Mouse (Mus musculus): Measurements from ENCODE around the gene 4921504E06Rik.

Gene 4921504E06Rik

DNA sequence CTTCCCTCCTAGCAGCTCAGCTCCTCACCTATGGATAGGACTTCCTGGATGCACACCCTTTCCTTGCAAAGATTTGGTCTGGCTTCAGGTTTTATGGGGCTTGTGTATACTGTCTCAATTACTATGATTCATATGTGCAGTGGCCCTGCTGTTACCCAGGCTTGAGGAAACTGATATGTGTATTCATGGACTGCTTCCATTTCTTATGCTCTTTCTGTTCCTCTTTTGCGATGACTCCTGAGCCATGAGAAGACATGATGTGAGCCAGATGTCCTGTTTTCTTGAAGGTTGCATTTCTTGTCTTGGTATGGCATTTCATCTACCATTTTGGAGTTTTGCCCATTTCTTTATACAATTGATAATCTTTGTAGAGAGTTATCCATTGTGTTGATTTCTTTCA lies 48.0 kb downstream of the 4921504E06Rik start:
- DNase-seq (ENCODE audit: extremely low read depth, low read depth), result no peak

DNA sequence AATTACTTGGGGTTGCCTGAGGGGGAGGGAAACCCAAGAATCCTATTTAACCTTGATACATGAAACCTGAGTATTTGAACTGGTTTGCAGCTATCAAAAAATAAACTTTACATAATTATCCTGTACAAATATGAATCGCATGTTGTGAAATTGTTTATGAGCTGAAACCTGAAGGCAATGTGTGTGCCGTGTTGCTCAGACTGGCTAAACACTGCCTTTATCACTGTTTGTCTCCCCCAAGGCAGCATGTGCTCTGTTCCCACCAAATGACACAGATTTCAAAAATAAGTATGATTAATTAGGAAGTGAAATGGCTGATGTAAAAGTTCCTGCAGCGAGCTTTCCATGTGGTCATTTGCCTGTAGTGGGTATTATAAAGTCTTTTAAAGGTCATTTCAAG lies 63.5 kb downstream of the 4921504E06Rik start:
- no peak for DNase-seq (ENCODE audit: extremely low read depth, low read depth)

DNA sequence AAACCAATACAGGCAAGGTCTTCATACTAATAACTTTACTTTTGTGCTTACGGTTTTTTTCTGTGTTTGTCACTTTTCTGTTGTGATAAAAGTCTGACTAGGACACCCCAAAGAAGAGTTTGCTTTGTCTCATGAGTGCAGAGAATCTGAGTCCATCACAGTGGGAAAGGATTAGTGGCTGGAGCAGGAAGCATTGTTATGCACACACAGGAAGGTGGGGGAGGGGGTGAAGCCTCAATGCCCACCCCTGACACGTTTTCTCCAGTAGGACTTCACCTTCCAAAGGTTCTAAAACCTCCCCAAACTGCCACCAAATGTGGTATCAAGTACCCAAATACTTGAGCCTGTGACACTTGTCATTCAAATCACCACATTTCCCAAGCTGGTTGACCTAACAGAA lies 91.8 kb downstream of the 4921504E06Rik start:
- DNase-seq (ENCODE audit: extremely low read depth, low read depth), result no peak

DNA sequence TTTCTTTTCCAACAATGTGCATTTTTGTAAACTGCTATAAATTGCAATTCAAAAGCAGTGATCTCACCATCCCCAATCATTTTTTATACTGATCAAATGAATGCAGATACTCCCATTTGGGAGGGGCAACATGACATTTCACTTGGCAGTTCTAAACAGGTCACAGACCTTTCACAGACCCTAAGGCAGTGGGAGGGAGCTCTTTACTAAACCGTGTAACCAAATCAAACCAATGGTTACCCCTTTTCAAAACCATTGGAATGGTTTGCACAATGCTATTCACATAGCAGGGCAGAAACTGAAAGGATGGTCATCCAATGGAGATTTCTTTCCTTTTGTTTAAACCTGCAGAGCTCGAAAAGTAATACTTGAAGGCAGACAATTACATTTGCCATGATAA lies 94.9 kb downstream of the 4921504E06Rik start:
- DNase-seq (ENCODE audit: extremely low read depth, low read depth), result no peak

DNA sequence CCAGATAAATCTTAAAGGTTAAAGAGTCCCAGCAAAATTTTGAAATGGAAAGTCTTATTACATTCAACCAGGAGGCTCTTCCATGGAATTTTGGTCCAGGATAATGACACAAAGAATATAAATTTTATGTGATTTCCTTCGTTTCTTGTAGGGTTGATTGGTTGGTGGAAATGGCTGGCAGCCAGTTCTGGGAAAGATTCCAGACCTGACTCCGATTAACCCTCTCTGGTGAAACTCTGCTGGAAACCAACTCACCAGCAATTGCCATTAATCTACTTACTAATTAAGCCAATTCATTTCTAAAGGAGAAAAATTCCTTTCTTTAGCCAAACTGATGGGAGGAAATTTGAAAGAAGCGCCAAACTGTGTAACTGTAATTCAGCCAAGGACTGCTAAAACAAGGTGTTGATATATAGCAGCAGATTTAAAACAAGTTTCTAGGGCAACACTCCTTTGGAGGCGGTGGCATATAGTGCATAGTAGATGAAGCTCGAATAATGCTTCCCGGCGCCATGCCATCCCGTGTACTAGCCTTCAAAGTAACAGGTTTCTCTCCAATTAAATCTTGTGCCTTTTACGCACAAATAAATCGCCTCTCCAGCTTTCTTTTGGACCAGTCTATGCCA lies 97.7 kb downstream of the 4921504E06Rik start:
- DNase-seq (ENCODE audit: extremely low read depth, low read depth), result no peak

DNA sequence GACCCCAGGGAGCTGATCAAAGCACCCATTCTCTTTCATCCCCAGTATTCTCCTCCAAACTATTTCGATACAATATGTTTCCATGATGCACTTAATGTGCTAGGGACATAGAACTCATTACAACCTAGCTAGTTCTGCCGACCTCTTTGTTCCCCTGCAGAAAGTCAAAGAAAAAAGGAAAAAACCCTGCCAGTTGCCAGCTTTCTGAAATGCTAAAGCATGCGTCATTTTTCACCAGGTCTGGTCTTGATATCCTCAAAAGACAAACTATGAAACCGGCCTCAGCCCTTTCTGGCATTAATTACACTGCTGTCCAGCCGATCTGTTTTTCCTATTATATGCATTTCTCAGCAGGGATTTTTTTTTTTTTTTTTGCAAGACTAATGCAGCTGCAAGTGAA lies 98.5 kb downstream of the 4921504E06Rik start:
- DNase-seq (ENCODE audit: extremely low read depth, low read depth), result no peak

DNA sequence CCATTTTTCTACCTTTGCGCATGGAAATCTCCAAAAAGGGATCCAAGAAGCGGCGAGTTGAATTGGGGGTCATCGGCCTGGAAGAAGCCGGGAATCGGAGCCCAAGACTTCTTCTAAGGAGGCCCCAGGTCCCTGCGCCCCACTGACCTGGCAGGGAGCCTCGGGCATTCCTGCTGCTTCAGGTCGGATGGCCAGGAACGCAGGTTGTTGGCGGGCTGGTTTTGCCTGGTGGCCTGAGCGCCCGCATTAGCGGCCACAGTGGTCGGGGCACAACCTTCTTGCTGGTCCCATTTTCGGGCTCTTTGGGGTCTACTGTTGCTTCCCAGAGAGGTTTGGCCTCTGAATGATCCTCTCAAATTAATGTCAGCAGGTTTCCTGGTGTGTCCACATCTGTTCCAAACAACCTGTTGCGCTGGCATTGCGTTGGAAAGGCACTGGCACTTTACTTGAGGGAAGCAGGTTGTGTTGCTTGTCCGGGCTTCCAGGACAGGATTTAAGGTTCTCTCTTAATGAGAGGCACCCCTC lies 101.1 kb downstream of the 4921504E06Rik start:
- DNase-seq (ENCODE audit: extremely low read depth, low read depth), result no peak

DNA sequence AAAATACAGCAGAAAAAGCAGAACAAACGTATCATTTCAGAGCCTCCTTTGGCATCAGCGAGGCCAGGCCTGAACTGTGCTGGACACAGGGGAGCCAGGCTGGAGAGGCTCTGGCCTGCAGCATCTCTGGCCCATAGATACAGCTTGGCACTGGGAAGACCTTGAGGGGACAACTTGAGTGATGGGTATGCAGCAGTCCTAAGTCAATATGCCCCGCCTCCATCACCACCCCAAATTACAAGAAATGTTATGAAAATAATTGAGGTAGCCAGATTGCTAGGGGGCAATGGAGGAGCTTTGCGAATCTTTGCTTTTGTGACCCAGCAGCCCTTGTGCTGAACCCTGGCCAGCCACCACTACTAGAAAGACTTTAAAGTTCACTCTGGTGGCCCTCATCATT lies 104.4 kb downstream of the 4921504E06Rik start:
- no peak for DNase-seq (ENCODE audit: extremely low read depth, low read depth)

DNA sequence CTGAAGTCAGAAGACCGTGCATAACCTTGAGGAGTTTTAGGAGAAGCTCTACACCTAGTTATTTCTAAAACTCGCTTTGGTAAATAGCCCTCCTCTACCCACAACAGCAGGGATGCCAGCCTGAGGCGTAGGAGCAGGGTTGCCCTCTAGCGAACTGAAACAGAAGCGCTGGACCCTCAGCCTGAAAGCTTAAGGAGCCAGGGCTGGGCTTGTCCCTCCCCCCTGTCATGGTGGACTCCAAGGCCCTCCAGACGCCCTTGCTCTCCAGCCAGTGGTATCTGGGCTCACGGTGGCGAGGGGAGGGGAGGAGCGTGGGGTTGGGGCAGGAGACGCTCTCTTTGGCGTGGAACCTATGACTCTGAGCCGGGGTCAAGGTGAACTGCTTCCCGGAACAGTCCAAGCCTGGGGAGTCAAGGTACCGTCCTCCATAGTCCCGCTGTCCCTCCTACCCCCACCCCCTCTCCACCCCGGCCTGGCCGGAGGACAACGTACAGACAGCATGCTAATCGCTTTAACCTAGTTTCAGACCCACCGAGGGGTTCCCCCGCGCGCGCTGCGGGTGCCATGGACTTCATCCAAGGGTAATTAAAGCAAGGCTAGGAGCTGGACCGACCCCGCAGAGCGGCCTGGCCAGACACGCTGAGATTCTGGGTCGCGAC lies 105.5 kb downstream of the 4921504E06Rik start:
- no peak for DNase-seq (ENCODE audit: extremely low read depth, low read depth)

DNA sequence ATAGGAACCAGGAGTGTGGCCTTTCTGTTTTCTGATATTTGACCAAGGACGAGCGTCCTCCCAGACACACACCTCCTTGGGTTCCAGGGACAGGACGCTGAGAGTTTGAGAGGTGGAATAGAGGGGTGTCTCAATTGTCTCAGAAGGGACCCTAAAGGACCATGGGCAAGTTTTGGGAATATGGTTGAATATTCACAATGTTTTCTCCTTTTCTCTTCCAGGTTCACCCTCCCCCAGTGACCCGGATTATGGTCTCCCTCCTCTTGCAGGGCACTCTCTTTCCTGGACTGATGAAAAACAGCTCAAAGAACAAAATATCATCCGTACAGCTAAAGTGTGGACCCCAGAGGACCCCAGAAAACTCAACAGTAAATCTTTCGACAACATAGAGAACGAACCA lies 107.0 kb downstream of the 4921504E06Rik start:
- DNase-seq (ENCODE audit: extremely low read depth, low read depth), result no peak

DNA sequence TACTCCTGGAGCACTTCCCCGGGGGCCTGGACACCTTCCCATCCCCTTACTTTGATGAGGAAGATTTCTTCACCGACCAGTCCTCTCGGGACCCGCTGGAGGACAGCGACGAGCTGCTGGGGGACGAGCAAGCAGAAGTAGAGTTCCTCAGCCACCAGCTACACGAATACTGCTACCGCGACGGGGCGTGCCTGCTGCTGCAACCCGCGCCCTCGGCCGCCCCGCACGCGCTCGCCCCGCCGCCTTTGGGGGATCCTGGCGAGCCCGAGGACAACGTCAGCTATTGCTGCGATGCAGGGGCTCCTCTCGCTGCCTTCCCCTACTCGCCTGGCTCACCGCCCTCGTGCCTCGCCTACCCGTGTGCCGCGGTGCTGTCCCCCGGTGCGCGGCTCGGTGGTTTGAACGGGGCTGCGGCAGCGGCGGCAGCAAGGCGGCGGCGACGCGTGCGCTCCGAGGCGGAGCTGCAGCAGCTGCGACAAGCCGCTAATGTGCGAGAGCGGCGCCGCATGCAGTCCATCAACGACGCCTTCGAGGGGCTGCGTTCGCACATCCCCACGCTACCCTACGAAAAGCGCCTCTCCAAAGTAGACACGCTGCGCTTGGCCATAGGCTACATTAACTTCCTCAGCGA lies 107.7 kb downstream of the 4921504E06Rik start:
- no peak for DNase-seq (ENCODE audit: extremely low read depth, low read depth)

DNA sequence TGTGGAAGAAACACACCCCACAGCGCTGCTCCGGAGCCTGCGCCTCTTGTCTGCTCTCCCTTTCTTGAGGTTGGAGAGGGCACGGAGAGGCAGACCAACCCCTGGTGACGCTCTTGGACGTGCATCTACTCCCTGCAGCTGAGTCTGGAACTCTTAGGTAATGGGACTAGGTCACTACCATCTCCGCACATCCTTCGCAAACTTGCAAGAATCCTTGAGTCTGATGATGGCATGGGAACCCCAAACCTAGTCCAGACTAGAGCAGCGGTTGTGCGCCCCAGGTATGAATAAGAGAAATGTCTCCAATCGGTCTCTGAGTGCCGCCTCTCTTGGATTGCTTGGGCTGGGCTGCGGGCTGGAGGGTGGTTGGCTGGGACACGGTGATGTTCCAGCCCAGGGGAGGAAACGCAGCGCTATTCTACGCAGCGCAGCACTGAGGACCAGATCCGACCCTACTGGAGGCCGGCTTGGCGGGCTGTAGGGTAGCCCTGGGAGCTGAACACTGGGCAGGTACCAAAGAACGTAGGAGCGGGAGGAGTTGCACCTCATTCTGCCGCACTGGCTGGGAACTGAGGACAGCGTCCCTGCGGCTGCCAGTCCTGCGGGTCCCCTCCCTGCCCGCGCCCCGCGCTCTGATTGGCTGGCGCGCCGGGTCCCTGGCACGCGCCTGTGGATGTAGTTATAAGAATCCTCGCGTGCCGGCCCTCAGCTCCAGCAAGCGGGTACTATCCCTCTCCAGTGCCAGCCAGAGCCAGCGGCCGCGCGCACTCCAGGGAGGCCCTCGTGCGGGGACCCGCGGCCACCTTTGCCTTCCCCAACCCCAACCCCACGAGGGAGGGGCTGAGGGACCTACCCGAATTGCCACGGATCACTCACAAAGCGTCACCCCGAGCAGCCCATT lies 108.5 kb downstream of the 4921504E06Rik start, which contains the start of gene Ptf1a:
Gene Ptf1a (plus strand): TSS at position 733 of the 901 bp plus-strand sequence.
- DNase-seq (ENCODE audit: extremely low read depth, low read depth), result no peak

DNA sequence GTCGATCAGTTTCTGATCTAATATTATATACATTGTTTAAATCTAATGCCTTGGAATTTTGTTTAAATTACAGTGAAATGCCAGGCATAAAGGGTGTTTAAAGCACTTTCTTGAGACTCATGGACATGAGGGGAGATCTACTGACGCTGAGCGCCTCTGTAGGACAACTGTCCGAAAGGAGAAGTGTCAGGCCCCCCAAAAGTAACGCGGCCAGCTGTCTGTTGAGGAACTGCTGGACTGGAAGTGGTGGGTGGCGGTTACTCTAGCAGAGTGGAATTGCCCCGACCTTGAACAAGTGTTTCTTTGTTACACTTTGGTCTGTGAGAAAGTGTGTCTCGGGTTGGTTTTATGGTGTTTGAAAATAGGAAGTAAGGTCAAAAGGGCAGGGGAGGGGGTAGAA lies 109.4 kb downstream of the 4921504E06Rik start:
- DNase-seq (ENCODE audit: extremely low read depth, low read depth), result no peak

DNA sequence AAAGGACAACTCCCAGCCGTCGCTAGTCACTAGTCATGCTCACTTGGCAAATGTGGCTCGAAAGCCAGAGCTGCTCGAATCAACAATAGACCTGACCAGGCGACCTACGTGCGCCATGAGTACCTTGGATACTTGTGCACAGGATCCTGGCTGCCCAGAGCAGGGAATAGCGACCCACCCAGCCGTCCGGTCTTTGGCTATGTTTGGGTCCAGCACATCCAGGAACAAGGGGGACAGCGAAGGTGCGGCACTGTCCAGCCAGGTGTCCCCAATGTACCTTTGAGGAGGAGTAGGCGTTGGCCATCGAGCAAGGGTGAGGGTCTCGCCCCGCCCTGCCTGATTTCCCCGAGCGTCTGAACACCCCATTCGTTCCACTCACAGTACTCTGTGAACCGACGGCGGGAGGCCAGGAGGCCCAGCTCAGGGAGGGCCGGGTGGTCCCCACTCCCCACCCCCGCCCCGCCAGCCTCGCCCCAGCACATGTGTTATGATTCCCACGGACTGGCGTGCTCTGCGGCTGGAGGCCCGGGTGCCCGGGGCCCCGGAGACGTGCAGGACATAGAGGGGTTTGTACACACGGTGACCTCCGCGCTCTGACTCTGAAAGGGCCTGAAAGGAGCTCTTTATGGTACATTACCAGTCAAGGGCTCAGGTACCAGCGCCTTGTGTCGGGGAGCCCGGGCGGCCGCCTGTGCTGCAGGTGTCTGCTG lies 121.9 kb downstream of the 4921504E06Rik start:
- DNase-seq (ENCODE audit: extremely low read depth, low read depth), result no peak

DNA sequence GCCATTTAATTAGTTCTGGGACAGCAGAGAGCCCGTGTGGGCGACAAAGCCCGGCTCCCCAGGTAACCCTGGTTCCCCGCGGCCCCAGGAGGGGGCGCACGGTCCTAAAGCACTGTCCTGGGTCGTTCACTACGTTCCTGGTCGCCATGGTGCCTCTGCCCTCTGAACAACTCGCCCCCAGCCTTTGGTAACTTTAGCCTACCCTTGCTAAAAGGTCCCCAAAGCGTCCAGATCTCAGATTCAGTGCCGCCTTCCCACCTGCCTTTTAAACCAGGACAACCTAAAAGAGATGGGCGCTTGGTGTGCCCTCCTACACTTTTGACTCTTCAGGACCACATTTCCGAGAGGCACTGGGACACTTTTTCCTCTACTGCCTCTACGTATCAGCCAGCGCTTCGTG lies 122.5 kb downstream of the 4921504E06Rik start:
- no peak for DNase-seq (ENCODE audit: extremely low read depth, low read depth)

DNA sequence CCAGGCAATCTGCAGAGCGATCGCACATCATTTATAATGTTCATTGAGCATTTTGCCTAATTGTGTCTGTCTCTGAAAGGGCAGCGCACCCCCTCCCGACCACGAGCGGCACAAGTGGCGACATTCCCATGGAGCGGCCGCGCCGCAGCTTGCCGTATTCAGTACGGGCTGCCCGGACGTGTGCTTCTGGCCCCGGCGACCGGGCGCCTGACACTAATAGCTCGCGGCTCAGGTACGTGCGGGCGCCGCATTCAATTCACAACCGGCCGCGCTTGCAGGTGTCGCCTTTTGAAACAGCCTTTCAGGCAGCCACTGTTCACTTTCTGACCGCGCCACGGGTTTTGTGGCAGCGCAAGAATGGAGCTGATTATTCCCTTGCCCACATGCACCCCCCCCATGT lies 123.0 kb downstream of the 4921504E06Rik start:
- no peak for DNase-seq (ENCODE audit: extremely low read depth, low read depth)

DNA sequence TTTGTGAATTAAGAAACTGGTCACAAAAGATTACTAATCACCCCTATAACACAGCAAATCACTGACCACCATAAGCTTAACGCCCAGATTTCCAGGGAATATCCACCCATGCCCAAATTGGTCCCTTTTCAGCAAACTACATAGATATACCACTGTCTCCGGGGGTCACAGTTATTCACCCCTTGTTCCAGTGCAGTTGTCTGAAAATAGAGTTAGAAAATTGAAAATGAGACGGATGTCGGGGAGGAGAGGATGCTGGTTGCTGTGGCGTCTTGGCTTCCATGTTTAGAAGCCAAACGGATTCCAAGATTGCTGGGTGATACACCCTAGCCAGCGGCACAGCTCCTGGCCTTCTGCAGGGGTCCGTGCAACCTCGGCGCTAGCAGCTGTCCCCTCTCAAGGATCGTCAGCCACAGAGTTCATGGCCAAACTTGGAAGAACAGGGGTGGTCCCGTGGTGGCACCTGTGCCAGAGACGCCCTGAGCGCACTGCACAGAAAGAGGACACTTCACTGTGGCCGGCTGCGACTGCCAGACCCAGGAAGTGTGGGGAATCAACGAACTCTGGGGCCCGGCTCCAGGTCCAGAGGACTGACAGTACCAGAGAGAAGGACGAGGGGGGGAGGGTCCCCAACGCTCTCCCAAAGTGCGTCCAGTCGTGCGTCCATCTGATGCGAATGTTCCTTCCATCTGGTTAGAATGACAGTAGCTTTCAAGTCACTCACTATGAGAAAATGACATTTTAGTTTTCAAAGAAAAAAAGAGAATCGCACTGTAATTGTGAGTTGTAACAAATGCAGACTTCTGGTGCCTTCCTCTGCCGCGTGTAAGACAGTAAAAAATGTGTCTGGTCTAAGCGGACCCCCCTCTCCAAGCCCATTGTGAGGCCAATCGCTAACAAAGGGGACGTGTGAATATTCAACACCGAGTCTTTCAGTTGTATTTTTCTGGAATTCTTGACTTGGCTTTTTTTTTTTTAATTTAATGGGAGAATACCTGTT lies 123.7 kb downstream of the 4921504E06Rik start:
- no peak for DNase-seq (ENCODE audit: extremely low read depth, low read depth)

DNA sequence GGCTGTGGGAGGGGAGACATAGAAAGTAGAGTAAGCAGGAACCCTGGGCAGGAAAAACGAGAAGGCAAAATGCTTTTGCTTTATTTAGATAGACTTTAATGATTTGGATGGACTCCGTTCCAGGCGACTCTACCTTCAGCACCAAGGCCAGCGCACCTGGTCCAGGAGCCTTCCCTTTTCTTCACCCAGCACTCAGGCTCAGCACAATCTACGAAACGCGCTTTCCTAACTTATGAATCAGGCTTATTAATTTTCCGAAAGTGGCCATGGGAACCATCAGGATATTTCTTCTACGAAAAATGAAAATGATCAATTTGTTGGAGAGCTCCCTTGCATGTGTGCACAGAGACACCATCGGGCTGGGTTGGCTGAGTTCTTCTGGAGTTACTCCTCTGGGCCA lies 124.7 kb downstream of the 4921504E06Rik start:
- DNase-seq (ENCODE audit: extremely low read depth, low read depth), result no peak

DNA sequence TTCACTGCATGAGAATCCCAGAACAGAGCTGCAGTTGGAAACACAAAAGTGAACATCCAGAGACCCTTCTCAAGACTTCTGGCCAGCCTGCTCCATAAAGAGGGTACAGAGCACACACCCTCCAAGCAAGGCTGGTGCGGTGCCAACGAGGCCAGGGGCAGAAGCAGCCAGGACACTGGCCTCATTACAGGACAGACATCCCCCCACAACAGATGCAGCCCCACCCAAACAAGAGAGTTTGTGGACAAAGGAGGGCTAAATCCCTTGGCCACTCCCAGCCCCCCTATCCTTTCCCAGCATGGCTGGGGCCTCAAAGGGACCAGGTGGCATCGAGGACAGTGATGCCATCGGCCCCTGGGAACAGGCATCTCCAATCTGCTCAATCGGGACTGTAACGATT lies 130.6 kb downstream of the 4921504E06Rik start:
- DNase-seq (ENCODE audit: extremely low read depth, low read depth), result no peak

DNA sequence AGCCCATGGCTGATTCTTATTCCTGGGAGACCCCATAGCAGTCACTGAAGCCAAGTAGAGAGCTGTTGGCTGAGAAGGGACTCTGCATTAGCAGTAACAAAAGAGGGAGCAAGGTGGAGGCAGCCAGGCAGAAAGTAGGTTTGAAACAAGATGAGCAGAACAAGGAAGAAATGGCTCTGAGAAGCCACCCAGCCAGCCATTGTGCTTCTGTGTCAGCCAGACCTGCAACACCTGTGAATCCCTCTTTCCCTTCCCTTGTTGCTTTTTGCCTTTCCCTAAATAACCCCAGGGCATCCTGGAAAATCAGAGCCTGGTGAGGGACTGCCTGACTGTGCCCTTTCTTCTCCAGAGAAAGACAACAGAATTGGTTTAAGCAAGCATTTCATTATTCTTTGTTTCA lies 131.5 kb downstream of the 4921504E06Rik start:
- DNase-seq (ENCODE audit: extremely low read depth, low read depth), result no peak
